Mouse (Mus musculus) lung, embryonic 15.5 days (tissue): ENCODE measurements around the gene Abca17. TPM values are rescaled to one million over a fixed set of nuclear protein-coding genes. Genes with fewer than 3 reads are reported as not detected.
A peak's percentile ranks its signal among the peaks of the same experiment; 100 is the strongest.

ENCODE experiments used
- ATAC-seq: fragments of 200-750 bp; cut with Nextera tagmentation; 2 replicates; pipeline ENCODE4 v1.8.0; 2017; ENCODE audit warnings: moderate number of reproducible peaks, borderline replicate concordance; ENCODE audit not compliant: low FRiP score, low TSS enrichment; ENCODE audit errors: extremely low read depth
- H3K27ac ChIP-seq: fragments of 300-500 bp; sonication (generic); 2 replicates; pipeline ENCODE4 v1.5.1; 2015; ENCODE audit warnings: moderate library complexity, mild to moderate bottlenecking, inconsistent platforms
- H3K27me3 ChIP-seq: fragments of 300-500 bp; sonication (generic); 2 replicates; pipeline ENCODE4 v1.6.1; 2015; ENCODE audit warnings: inconsistent platforms
- H3K36me3 ChIP-seq: fragments of 300-500 bp; sonication (generic); 2 replicates; pipeline ENCODE4 v1.6.1; 2015; ENCODE audit warnings: inconsistent platforms
- H3K4me1 ChIP-seq: fragments of 300-500 bp; sonication (generic); 2 replicates; pipeline ENCODE4 v1.6.1; 2015; ENCODE audit warnings: inconsistent platforms
- H3K4me2 ChIP-seq: fragments of 300-500 bp; sonication (generic); 2 replicates; pipeline ENCODE4 v1.6.1; 2015; ENCODE audit warnings: inconsistent platforms, mild to moderate bottlenecking, moderate library complexity
- H3K4me3 ChIP-seq: fragments of 300-500 bp; sonication (generic); 2 replicates; pipeline ENCODE4 v1.5.1; 2015; ENCODE audit warnings: mild to moderate bottlenecking, inconsistent platforms
- H3K9ac ChIP-seq: fragments of 300-500 bp; sonication (generic); 2 replicates; pipeline ENCODE4 v1.6.1; 2015; ENCODE audit warnings: inconsistent platforms
- H3K9me3 ChIP-seq: fragments of 300-500 bp; sonication (generic); 2 replicates; pipeline ENCODE4 v1.6.1; 2016; ENCODE audit warnings: inconsistent platforms
- WGBS: fragments of 180-500 bp; shearing (Covaris S2); methylation state at CpG from one replicate; pipeline ENCODE4 v1.1.7; 2015; 5-methylcytosine and 5-hydroxymethylcytosine counted together
- microRNA-seq: library from miRNA; unstranded; fragments of <30 nt; microRNA quantifications from one replicate; pipeline ENCODE4, GENCODE M21; 2016
- polyA plus RNA-seq: library from polyadenylated mRNA; unstranded; fragments of >200 nt; fragmentation: Nextera tagmentation; extraction: Ambion mirVana; gene quantifications from 2 replicates; pipeline ENCODE4 v1.2.1, GENCODE M21; 2015

Gene Abca17
- polyA plus RNA-seq, 1 experiment from 2014 or later: 0.21 TPM

GRCm38 (mm10) chr17:24227941-24228340, 122.9 kb downstream of the Abca17 start:
- Histone ChIP-seq H3K27me3 (no peaks in the 10 kb centered on the region), H3K36me3 (peaks cover 93% of the 10 kb centered on the region), H3K4me2 (no peak overlapping the region), H3K9ac (no peak overlapping the region), H3K9me3 (no peaks in the 10 kb centered on the region), H3K4me1 (no peaks in the 10 kb centered on the region), H3K27ac (no peak overlapping the region), H3K4me3 (no peak overlapping the region)
- WGBS: 85% methylated on average over 7 of the region's 7 CpGs
- ATAC-seq: no peak

- WGBS: 91% methylated on average over 8 of the region's 8 CpGs
- Histone ChIP-seq H3K4me2 (no peak overlapping the region), H3K36me3 (peaks cover 86% of the 10 kb centered on the region), H3K4me1 (no peaks in the 10 kb centered on the region), H3K27me3 (no peaks in the 10 kb centered on the region), H3K9ac (no peak overlapping the region), H3K9me3 (no peaks in the 10 kb centered on the region), H3K27ac (no peak overlapping the region), H3K4me3 (no peak overlapping the region)
- no peak for ATAC-seq
Observed at GRCm38 (mm10) chr17:24226721-24227120, 124.1 kb downstream of the Abca17 start.

- 93% methylated on average over 5 of the region's 5 CpGs for WGBS
- peaks cover 78% of the 10 kb centered on the region for H3K36me3 ChIP-seq
- ATAC-seq: no peak; the same call in 1 of the 2 replicates
- no peaks in the 10 kb centered on the region for H3K27me3 ChIP-seq
- H3K9me3 ChIP-seq: no peaks in the 10 kb centered on the region
- no peak overlapping the region for H3K4me3 ChIP-seq
- H3K4me2 ChIP-seq: no peak overlapping the region
- no peak overlapping the region for H3K27ac ChIP-seq
- H3K4me1 ChIP-seq: 0 out of 2 replicates have a peak, but pooled peaks cover 3% of the 10 kb centered on the region
- no peak overlapping the region for H3K9ac ChIP-seq
Observed at GRCm38 (mm10) chr17:24225851-24226250, 125.0 kb downstream of the Abca17 start.

- no peak for ATAC-seq
- Histone ChIP-seq H3K27ac (no peak overlapping the region), H3K4me3 (no peak overlapping the region), H3K9me3 (no peaks in the 10 kb centered on the region), H3K9ac (no peak overlapping the region), H3K4me1 (peaks cover 8% of the 10 kb centered on the region), H3K36me3 (peaks cover 67% of the 10 kb centered on the region), H3K27me3 (no peaks in the 10 kb centered on the region), H3K4me2 (no peak overlapping the region)
- 90% methylated on average over 10 of the region's 10 CpGs for WGBS
Observed at GRCm38 (mm10) chr17:24224741-24225140, 126.1 kb downstream of the Abca17 start.

GRCm38 (mm10) chr17:24223513-24223912, 127.4 kb downstream of the Abca17 start:
- WGBS: 83% methylated on average over 5 of the region's 5 CpGs
- no peak overlapping the region for H3K9ac ChIP-seq
- no peak overlapping the region for H3K4me3 ChIP-seq
- H3K27me3 ChIP-seq: no peaks in the 10 kb centered on the region
- peaks cover 57% of the 10 kb centered on the region for H3K36me3 ChIP-seq
- H3K27ac ChIP-seq: no peak overlapping the region
- no peak overlapping the region for H3K4me2 ChIP-seq
- H3K9me3 ChIP-seq: no peaks in the 10 kb centered on the region
- ATAC-seq: no peak
- H3K4me1 ChIP-seq: peaks cover 17% of the 10 kb centered on the region

GRCm38 (mm10) chr17:24222653-24223052, 128.2 kb downstream of the Abca17 start:
- Histone ChIP-seq H3K27ac (no peak overlapping the region), H3K4me3 (no peak overlapping the region), H3K27me3 (no peaks in the 10 kb centered on the region), H3K9ac (no peak overlapping the region), H3K9me3 (no peaks in the 10 kb centered on the region), H3K4me1 (peaks cover 17% of the 10 kb centered on the region), H3K4me2 (no peak overlapping the region), H3K36me3 (peaks cover 50% of the 10 kb centered on the region)
- 63% methylated on average over 6 of the region's 6 CpGs for WGBS
- no peak for ATAC-seq

GRCm38 (mm10) chr17:24220435-24221411, 130.1 kb downstream of the Abca17 start, which contains the start of gene Tedc2:
Gene Tedc2 (minus strand): TSS chr17:24220851.
- Histone ChIP-seq H3K27me3 (no peaks in the 10 kb centered on the region), H3K4me3 (peak within 1 kb of the TSS; percentile 61), H3K9me3 (no peaks in the 10 kb centered on the region), H3K4me2 (peak within 1 kb of the TSS; percentile 77), H3K36me3 (peaks cover 40% of the 10 kb centered on the region), H3K27ac (peak within 1 kb of the TSS; percentile 43), H3K4me1 (peaks cover 17% of the 10 kb centered on the region), H3K9ac (peak within 1 kb of the TSS; percentile 66)
- WGBS: 4% methylated on average over 41 of the region's 41 CpGs
- peak; percentile 95 for ATAC-seq

GRCm38 (mm10) chr17:24216836-24217235, 134.0 kb downstream of the Abca17 start:
- peaks cover 23% of the 10 kb centered on the region for H3K4me1 ChIP-seq
- H3K9me3 ChIP-seq: no peaks in the 10 kb centered on the region
- H3K27ac ChIP-seq: no peak overlapping the region
- no peak overlapping the region for H3K9ac ChIP-seq
- H3K4me2 ChIP-seq: no peak overlapping the region
- peaks cover 20% of the 10 kb centered on the region for H3K36me3 ChIP-seq
- 71% methylated on average over 4 of the region's 4 CpGs for WGBS
- no peak overlapping the region for H3K4me3 ChIP-seq
- H3K27me3 ChIP-seq: no peaks in the 10 kb centered on the region
- no peak for ATAC-seq

Small RNA genes lying within 50 kb of the gene (microRNA-seq; reads per million reads assigned to microRNA genes)
- gene Gm24427: not detected
- gene Mir5134: 1.9 reads per million, percentile 4 among the genes with 10 or more reads in this experiment
- gene Mir6965: 1.5 reads per million

Other genes with a start within 250 kb of the Abca17 start
- gene Pdpk1, start 200.1 kb downstream of the Abca17 start, polyA plus RNA-seq: 30.3 and 34.5 TPM in 2 replicates
- gene Amdhd2, start 187.3 kb downstream of the Abca17 start, polyA plus RNA-seq: 33.2 and 34.5 TPM in 2 replicates
- 447 and 455 TPM in 2 replicates for gene Atp6v0c, start 181.4 kb downstream of the Abca17 start, polyA plus RNA-seq
- 4.7 and 5.4 TPM in 2 replicates for gene Tbc1d24, start 145.5 kb downstream of the Abca17 start, polyA plus RNA-seq
- gene Ntn3, start 141.5 kb downstream of the Abca17 start, polyA plus RNA-seq: 6.1 and 6.7 TPM in 2 replicates
- gene Tedc2, start 130.2 kb downstream of the Abca17 start, polyA plus RNA-seq: 11.5 and 12.4 TPM in 2 replicates
- gene Ccnf, start 99.6 kb downstream of the Abca17 start, polyA plus RNA-seq: 71.7 and 77.0 TPM in 2 replicates
- gene Abca3, start 882 bp upstream of the Abca17 start, polyA plus RNA-seq: 18.2 and 23.1 TPM in 2 replicates
- 258 and 262 TPM in 2 replicates for gene Rnps1, start 63.5 kb upstream of the Abca17 start, polyA plus RNA-seq
- gene Eci1, start 75.6 kb upstream of the Abca17 start, polyA plus RNA-seq: 90.4 and 90.6 TPM in 2 replicates
- gene Dnase1l2, start 92.0 kb upstream of the Abca17 start, polyA plus RNA-seq: 1.9 and 2.0 TPM in 2 replicates
- gene E4f1, start 119.2 kb upstream of the Abca17 start, polyA plus RNA-seq: 26.0 and 35.4 TPM in 2 replicates
- 56.2 and 57.4 TPM in 2 replicates for gene Pgp, start 119.3 kb upstream of the Abca17 start, polyA plus RNA-seq
- gene Bricd5, start 122.8 kb upstream of the Abca17 start, polyA plus RNA-seq: not detected in 2 replicates
- 31.6 and 34.5 TPM in 2 replicates for gene Mlst8, start 128.0 kb upstream of the Abca17 start, polyA plus RNA-seq
- 0.97 and 1.0 TPM in 2 replicates for gene Caskin1, start 137.5 kb upstream of the Abca17 start, polyA plus RNA-seq
- gene Traf7, start 176.9 kb upstream of the Abca17 start, polyA plus RNA-seq: 96.7 and 106 TPM in 2 replicates
- gene Rab26, start 183.1 kb upstream of the Abca17 start, polyA plus RNA-seq: 2.3 and 3.3 TPM in 2 replicates
- 24.7 and 30.2 TPM in 2 replicates for gene Pkd1, start 198.8 kb upstream of the Abca17 start, polyA plus RNA-seq